Mouse (Mus musculus) midbrain, embryonic 16.5 days (tissue): ENCODE results near the gene Nav2. TPM values are rescaled to one million over a fixed set of nuclear protein-coding genes. Genes with fewer than 3 reads are reported as not detected.

Source experiments
- ATAC-seq: fragments of 200-750 bp; cut with Nextera tagmentation; 2 replicates; pipeline ENCODE4 v1.8.0; 2017; ENCODE audit warnings: moderate TSS enrichment
- H3K27ac ChIP-seq: fragments of 300-500 bp; sonication (generic); 2 replicates; pipeline ENCODE4 v1.5.1; 2014; ENCODE audit warnings: mild to moderate bottlenecking, low read length, mixed read lengths
- H3K27me3 ChIP-seq: fragments of 300-500 bp; sonication (generic); 2 replicates; pipeline ENCODE4 v1.6.1; 2014; ENCODE audit warnings: low read depth, low read length, mixed read lengths; ENCODE audit not compliant: control insufficient read depth, insufficient read depth
- H3K36me3 ChIP-seq: fragments of 300-500 bp; sonication (generic); 2 replicates; pipeline ENCODE4 v1.6.1; 2014; ENCODE audit warnings: mild to moderate bottlenecking, low read length, moderate library complexity, mixed read lengths; ENCODE audit not compliant: control insufficient read depth, insufficient read depth
- H3K4me1 ChIP-seq: fragments of 300-500 bp; sonication (generic); 2 replicates; pipeline ENCODE4 v1.6.1; 2014; ENCODE audit warnings: mild to moderate bottlenecking, low read length, mixed read lengths; ENCODE audit not compliant: control insufficient read depth, insufficient read depth
- H3K4me2 ChIP-seq: fragments of 300-500 bp; sonication (generic); 2 replicates; pipeline ENCODE4 v1.6.1; 2014; ENCODE audit warnings: mild to moderate bottlenecking, low read length, mixed read lengths
- H3K4me3 ChIP-seq: fragments of 300-500 bp; sonication (generic); 2 replicates; pipeline ENCODE4 v1.5.1; 2014; ENCODE audit warnings: low read depth, mild to moderate bottlenecking, low read length, moderate library complexity, mixed read lengths
- H3K9ac ChIP-seq: fragments of 300-500 bp; sonication (generic); 2 replicates; pipeline ENCODE4 v1.6.1; 2014; ENCODE audit warnings: low read depth, low read length, mixed read lengths
- H3K9me3 ChIP-seq: fragments of 300-500 bp; sonication (generic); replicated peaks from 2 replicates; pipeline ENCODE4 v1.6.1; 2014; ENCODE audit warnings: mild to moderate bottlenecking, low read length, mixed read lengths; ENCODE audit not compliant: control insufficient read depth, poor library complexity, severe bottlenecking
- WGBS: fragments of 180-500 bp; shearing (Covaris S2); extraction: QIAGEN DNeasy Blood & Tissue Kit; methylation state at CpG from one replicate; pipeline ENCODE4 v1.1.7; 2014; 5-methylcytosine and 5-hydroxymethylcytosine counted together
- polyA plus RNA-seq: library from polyadenylated mRNA; unstranded; fragments of >200 nt; fragmentation: Nextera tagmentation; extraction: Ambion mirVana; gene quantifications from 2 replicates; pipeline ENCODE4 v1.2.1, GENCODE M21; 2015

The Nav2 gene
- polyA plus RNA-seq, 1 experiment from 2014 or later = 21.5 TPM

GRCm38 (mm10) chr7:49480962-49481361, 572.4 kb downstream of the Nav2 start:
- Histone ChIP-seq H3K36me3 (no peaks in the 10 kb centered on the region), H3K27ac (no peak overlapping the region), H3K9me3 (no peaks in the 10 kb centered on the region), H3K4me2 (no peak overlapping the region), H3K27me3 (no peaks in the 10 kb centered on the region), H3K4me3 (no peak overlapping the region), H3K4me1 (peaks cover 18% of the 10 kb centered on the region), H3K9ac (no peak overlapping the region)
- WGBS = 55% methylated on average over 8 of the region's 8 CpGs
- ATAC-seq = no peak

GRCm38 (mm10) chr7:49484036-49484744, 575.7 kb downstream of the Nav2 start:
- 0 out of 2 replicates have a peak overlapping the region, but pooled peaks have one; percentile 0 for H3K9ac ChIP-seq
- peaks cover 18% of the 10 kb centered on the region for H3K4me1 ChIP-seq
- 0 out of 2 replicates have a peak overlapping the region, but pooled peaks have one; percentile 42 for H3K27ac ChIP-seq
- H3K36me3 ChIP-seq = 0 out of 2 replicates have a peak, but pooled peaks cover 2% of the 10 kb centered on the region
- 13% methylated on average over 11 of the region's 11 CpGs for WGBS
- H3K4me2 ChIP-seq = no peak overlapping the region
- H3K27me3 ChIP-seq = no peaks in the 10 kb centered on the region
- no peak overlapping the region for H3K4me3 ChIP-seq
- ATAC-seq = peak; percentile 34; the same call in 1 of the 2 replicates
- H3K9me3 ChIP-seq = no peaks in the 10 kb centered on the region

GRCm38 (mm10) chr7:49485292-49485847, 576.9 kb downstream of the Nav2 start:
- 0 out of 2 replicates have a peak, but pooled peaks cover 2% of the 10 kb centered on the region for H3K36me3 ChIP-seq
- no peaks in the 10 kb centered on the region for H3K27me3 ChIP-seq
- H3K9ac ChIP-seq = no peak overlapping the region
- H3K4me2 ChIP-seq = no peak overlapping the region
- H3K4me1 ChIP-seq = peaks cover 18% of the 10 kb centered on the region
- no peak overlapping the region for H3K27ac ChIP-seq
- no peak overlapping the region for H3K4me3 ChIP-seq
- no peaks in the 10 kb centered on the region for H3K9me3 ChIP-seq
- no peak; the same call in 1 of the 2 replicates for ATAC-seq
- WGBS = 6% methylated on average over 9 of the region's 9 CpGs

- Histone ChIP-seq H3K27me3 (no peaks in the 10 kb centered on the region), H3K4me3 (no peak overlapping the region), H3K27ac (no peak overlapping the region), H3K4me1 (peaks cover 18% of the 10 kb centered on the region), H3K9me3 (no peaks in the 10 kb centered on the region), H3K4me2 (no peak overlapping the region), H3K9ac (no peak overlapping the region), H3K36me3 (0 out of 2 replicates have a peak, but pooled peaks cover 2% of the 10 kb centered on the region)
- WGBS = 91% methylated on average over 2 of the region's 2 CpGs
- no peak for ATAC-seq
Observed at GRCm38 (mm10) chr7:49487347-49487746, 578.8 kb downstream of the Nav2 start.

GRCm38 (mm10) chr7:49488493-49489087, 580.1 kb downstream of the Nav2 start:
- Histone ChIP-seq H3K27ac (no peak overlapping the region), H3K4me3 (no peak overlapping the region), H3K36me3 (0 out of 2 replicates have a peak, but pooled peaks cover 2% of the 10 kb centered on the region), H3K27me3 (no peaks in the 10 kb centered on the region), H3K4me2 (no peak overlapping the region), H3K4me1 (peaks cover 18% of the 10 kb centered on the region), H3K9ac (no peak overlapping the region), H3K9me3 (no peaks in the 10 kb centered on the region)
- no peak for ATAC-seq
- WGBS = 75% methylated on average over 4 of the region's 4 CpGs

GRCm38 (mm10) chr7:49490814-49491213, 582.3 kb downstream of the Nav2 start:
- no peaks in the 10 kb centered on the region for H3K9me3 ChIP-seq
- no peak overlapping the region for H3K27ac ChIP-seq
- ATAC-seq = no peak
- H3K4me3 ChIP-seq = no peak overlapping the region
- 0 out of 2 replicates have a peak, but pooled peaks cover 2% of the 10 kb centered on the region for H3K36me3 ChIP-seq
- no peak overlapping the region for H3K9ac ChIP-seq
- H3K4me2 ChIP-seq = no peak overlapping the region
- 61% methylated on average over 10 of the region's 10 CpGs for WGBS
- no peaks in the 10 kb centered on the region for H3K27me3 ChIP-seq
- peaks cover 4% of the 10 kb centered on the region for H3K4me1 ChIP-seq

GRCm38 (mm10) chr7:49492622-49493021, 584.1 kb downstream of the Nav2 start:
- no peaks in the 10 kb centered on the region for H3K36me3 ChIP-seq
- H3K4me2 ChIP-seq = no peak overlapping the region
- H3K9me3 ChIP-seq = no peaks in the 10 kb centered on the region
- peaks cover 11% of the 10 kb centered on the region for H3K4me1 ChIP-seq
- no peak overlapping the region for H3K9ac ChIP-seq
- no peak for ATAC-seq
- H3K27ac ChIP-seq = no peak overlapping the region
- no peaks in the 10 kb centered on the region for H3K27me3 ChIP-seq
- no peak overlapping the region for H3K4me3 ChIP-seq

- ATAC-seq = no peak
- Histone ChIP-seq H3K4me2 (no peak overlapping the region), H3K27ac (no peak overlapping the region), H3K9me3 (no peaks in the 10 kb centered on the region), H3K4me3 (no peak overlapping the region), H3K4me1 (peaks cover 11% of the 10 kb centered on the region), H3K9ac (no peak overlapping the region), H3K27me3 (no peaks in the 10 kb centered on the region), H3K36me3 (no peaks in the 10 kb centered on the region)
- 89% methylated on average over 4 of the region's 4 CpGs for WGBS
Observed at GRCm38 (mm10) chr7:49493210-49493609, 584.7 kb downstream of the Nav2 start.

GRCm38 (mm10) chr7:49494654-49495053, 586.1 kb downstream of the Nav2 start:
- Histone ChIP-seq H3K27ac (no peak overlapping the region), H3K4me3 (no peak overlapping the region), H3K4me1 (peaks cover 11% of the 10 kb centered on the region), H3K27me3 (no peaks in the 10 kb centered on the region), H3K4me2 (no peak overlapping the region), H3K9me3 (no peaks in the 10 kb centered on the region), H3K9ac (no peak overlapping the region), H3K36me3 (no peaks in the 10 kb centered on the region)
- WGBS = 80% methylated on average over 6 of the region's 6 CpGs
- ATAC-seq = no peak
